Mouse (Mus musculus): ENCODE results near the gene 2210408I21Rik.

- TF ChIP-seq CHD1 (IDR thresholded peaks at IDR 0.05; ENCODE audit: low read depth, low read length) (no peak), GATA1 (IDR thresholded peaks at IDR 0.05; ENCODE audit: low read depth, low read length) (no peak), CTCF (IDR thresholded peaks at IDR 0.05 in 2 of 3, conservative IDR thresholded peaks at IDR 0.05 in 1 of 3; ENCODE audit: control insufficient read depth in 1 of 3, insufficient read depth in 1 of 3, low read depth in 2 of 3, low read length in 3 of 3, poor library complexity in 1 of 3, severe bottlenecking in 1 of 3) (peak in 2 of 3 experiments; percentile 35 to 45; a peak in 4 of 6 replicates), NRF1 (IDR thresholded peaks at IDR 0.05; ENCODE audit: insufficient read depth, low read depth, low read length, poor library complexity, severe bottlenecking) (no peak), POLR2A (IDR thresholded peaks at IDR 0.05; ENCODE audit: control insufficient read depth in 1 of 2, insufficient read depth in 1 of 2, low read depth in 1 of 2, low read length in 2 of 2, poor library complexity in 1 of 2) (no peak), HCFC1 (IDR thresholded peaks at IDR 0.05; ENCODE audit: low read depth, low read length) (no peak), RAD21 (IDR thresholded peaks at IDR 0.05; ENCODE audit: low read depth, low read length) (peak; percentile 29), ZNF384 (IDR thresholded peaks at IDR 0.05; ENCODE audit: low read depth, low read length) (no peak)
Measured at GRCm38 (mm10) chr13:77408530-77408929, 273.2 kb downstream of the 2210408I21Rik start.

Data from MEL (cell line).